Mouse (Mus musculus): ENCODE results near the gene Atxn7l1.

The Atxn7l1 gene

GRCm38 (mm10) chr12:33360729-33361128 is 213.2 kb downstream of the Atxn7l1 start:
- no peak for DNase-seq (ENCODE audit: low read depth, low spot score)

GRCm38 (mm10) chr12:33364511-33364910 is 217.0 kb downstream of the Atxn7l1 start:
- no peak for DNase-seq (ENCODE audit: low read depth, low spot score)

- DNase-seq (ENCODE audit: low read depth, low spot score): no peak
Measured at GRCm38 (mm10) chr12:33365133-33365532, 217.6 kb downstream of the Atxn7l1 start.

- no peak for DNase-seq (ENCODE audit: low read depth, low spot score)
Measured at GRCm38 (mm10) chr12:33369555-33369954, 222.1 kb downstream of the Atxn7l1 start.

GRCm38 (mm10) chr12:33379624-33380445 is 232.3 kb downstream of the Atxn7l1 start:
- DNase-seq (ENCODE audit: low read depth, low spot score): peak; percentile 89

- peak; percentile 80 for DNase-seq (ENCODE audit: low read depth, low spot score)
Measured at GRCm38 (mm10) chr12:33388842-33389241, 241.3 kb downstream of the Atxn7l1 start.

- DNase-seq (ENCODE audit: low read depth, low spot score): no peak
Measured at GRCm38 (mm10) chr12:33390844-33391560, 243.5 kb downstream of the Atxn7l1 start.

- DNase-seq (ENCODE audit: low read depth, low spot score): peak; percentile 86
Measured at GRCm38 (mm10) chr12:33394804-33395623, 247.5 kb downstream of the Atxn7l1 start, which contains the start of gene Efcab10. Gene Efcab10 (plus strand): TSS chr12:33394854.

- no peak for DNase-seq (ENCODE audit: low read depth, low spot score)
Measured at GRCm38 (mm10) chr12:33403265-33403693, 255.8 kb downstream of the Atxn7l1 start.

- no peak for DNase-seq (ENCODE audit: low read depth, low spot score)
Measured at GRCm38 (mm10) chr12:33404996-33405395, 257.5 kb downstream of the Atxn7l1 start.

GRCm38 (mm10) chr12:33405398-33406026 is 258.0 kb downstream of the Atxn7l1 start:
- no peak for DNase-seq (ENCODE audit: low read depth, low spot score)

GRCm38 (mm10) chr12:33411580-33412151 is 264.2 kb downstream of the Atxn7l1 start:
- no peak for DNase-seq (ENCODE audit: low read depth, low spot score)
